Mouse (Mus musculus) forelimb bud, embryonic 11.5 days (tissue): ENCODE measurements around the gene Fam184a.

ENCODE experiments used
- DNase-seq: peaks from one replicate; pipeline ENCODE4 v3.0.0-alpha.2; 2012; ENCODE audit warnings: low read depth, low spot score

Fam184a gene

GRCm38 (mm10) chr10:53750955-53751652 lies at the start of gene Fam184a:
Gene Fam184a (minus strand): TSS chr10:53751123.
- DNase-seq, result peak; percentile 47

GRCm38 (mm10) chr10:53796258-53796581 lies 45.3 kb upstream of the Fam184a start:
- DNase-seq, result no peak

- DNase-seq, result peak; percentile 25
Measured at GRCm38 (mm10) chr10:53795567-53796257, 44.8 kb upstream of the Fam184a start.

DNA sequence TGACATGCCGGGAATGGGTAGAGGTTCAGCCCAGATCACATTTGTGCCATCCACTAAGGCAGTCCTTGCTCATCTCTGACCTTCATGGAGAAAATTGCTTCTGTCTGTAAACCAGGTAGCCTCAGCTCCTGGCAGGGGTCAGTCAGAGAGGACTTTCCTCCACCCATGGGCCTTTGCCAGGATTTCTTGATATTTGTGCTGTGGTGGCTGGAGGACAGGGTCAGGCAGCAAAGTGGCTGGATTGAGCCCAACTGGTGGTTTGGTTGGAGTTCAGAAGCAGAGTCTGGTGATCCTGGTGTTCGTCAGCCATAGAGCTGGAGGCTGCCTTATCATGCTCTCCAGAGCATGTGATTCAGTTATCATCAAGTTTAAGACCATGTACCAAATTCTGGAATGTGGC lies 40.4 kb upstream of the Fam184a start:
- no peak for DNase-seq

DNA sequence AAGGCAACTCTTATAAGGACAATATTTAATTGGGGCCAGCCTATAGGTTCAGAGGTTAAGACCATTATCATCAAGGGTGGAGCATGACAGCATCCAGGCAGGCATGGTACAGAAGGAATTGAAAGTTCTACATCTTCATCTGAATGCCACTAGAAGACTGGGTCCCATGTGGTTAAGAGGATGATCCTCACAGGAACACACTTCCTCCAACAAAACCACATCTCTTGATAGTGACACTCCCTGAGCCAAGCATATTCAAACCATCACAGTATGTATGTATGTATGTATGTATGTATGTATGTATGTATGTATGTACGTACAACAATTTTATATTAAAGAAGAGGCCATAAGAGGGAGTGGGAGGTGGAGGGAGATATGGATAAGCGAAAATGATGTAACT lies 25.7 kb upstream of the Fam184a start:
- DNase-seq, result no peak

- no peak for DNase-seq
Measured at GRCm38 (mm10) chr10:53772708-53773107, 21.8 kb upstream of the Fam184a start.

DNA sequence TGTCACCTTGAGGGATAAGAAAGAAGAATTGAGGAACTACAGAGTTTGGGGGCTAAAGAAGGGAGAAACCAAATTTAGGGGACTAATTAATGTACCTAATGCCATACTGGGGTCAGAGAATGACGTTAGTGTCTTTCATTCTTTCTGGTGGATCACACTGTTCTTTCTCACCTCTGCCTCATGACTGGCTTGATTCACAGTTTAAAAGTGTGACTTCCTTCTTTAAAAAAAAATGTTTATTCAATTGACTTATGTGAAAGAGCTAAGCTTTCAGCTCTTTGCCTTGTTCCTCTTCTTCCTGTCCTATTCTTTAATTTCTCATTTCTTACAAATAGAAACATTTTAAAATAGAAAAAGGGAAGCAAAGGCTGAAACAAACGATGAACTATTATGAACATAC lies 20.6 kb upstream of the Fam184a start:
- no peak for DNase-seq

GRCm38 (mm10) chr10:53768745-53769144 lies 17.8 kb upstream of the Fam184a start:
- no peak for DNase-seq

GRCm38 (mm10) chr10:53765471-53765870 lies 14.5 kb upstream of the Fam184a start:
- DNase-seq, result no peak

- no peak for DNase-seq
Measured at GRCm38 (mm10) chr10:53752723-53753122, 1.8 kb upstream of the Fam184a start.

DNA sequence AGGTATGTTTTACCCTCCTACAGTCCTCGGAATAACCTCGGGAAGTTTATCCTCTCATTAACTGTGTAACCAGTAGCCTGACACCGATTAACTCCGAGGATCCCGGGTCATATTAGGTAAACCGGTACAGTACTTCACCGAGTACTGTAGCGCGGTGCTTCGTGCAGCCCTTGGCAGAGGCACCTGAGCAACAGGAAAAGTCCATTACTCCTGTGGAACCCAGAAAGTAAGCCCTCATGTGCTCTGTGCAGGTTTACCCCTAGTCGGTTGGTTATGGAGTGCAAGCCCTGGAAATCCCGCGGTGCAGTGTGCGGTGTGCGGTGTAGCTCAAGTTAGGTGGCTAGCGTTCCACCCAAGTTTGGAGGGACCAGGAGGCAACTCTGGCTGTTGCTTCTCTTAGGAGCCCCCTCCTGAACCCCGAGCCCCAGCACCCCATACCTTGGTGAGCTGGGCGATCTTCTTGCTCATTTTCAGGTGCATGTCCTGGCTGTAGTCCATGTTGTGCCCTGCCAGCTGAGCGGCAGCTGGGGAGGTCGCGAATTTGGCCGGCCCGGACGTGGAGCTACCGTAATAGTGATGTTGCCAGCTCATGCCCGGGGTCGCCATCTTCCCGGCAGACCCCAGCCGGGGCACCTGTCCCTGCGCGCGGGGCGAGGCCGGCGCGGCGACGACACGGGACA lies 508 bp downstream of the Fam184a start:
- DNase-seq, result peak; percentile 18

- no peak for DNase-seq
Measured at GRCm38 (mm10) chr10:53746039-53746438, 4.9 kb downstream of the Fam184a start.

DNA sequence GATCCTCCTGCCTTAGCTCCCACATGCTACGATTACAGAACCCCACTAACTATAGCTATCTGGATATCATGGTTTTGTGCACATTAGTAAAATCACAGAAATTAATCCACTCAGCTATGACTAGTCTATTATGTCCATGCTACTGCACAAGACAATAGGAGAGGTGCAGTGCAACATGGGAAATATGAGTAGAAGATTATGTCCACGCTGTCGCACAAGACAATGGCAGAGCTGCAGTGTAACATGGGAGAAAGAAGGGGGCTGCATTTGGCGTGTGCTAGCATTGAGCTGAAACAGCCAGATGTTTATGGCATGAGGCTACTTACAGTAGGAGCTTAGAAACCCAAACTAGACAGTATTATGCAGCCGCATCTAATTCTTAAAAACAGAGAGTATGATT lies 8.0 kb downstream of the Fam184a start:
- no peak for DNase-seq

GRCm38 (mm10) chr10:53740014-53740413 lies 10.9 kb downstream of the Fam184a start:
- DNase-seq, result no peak

DNA sequence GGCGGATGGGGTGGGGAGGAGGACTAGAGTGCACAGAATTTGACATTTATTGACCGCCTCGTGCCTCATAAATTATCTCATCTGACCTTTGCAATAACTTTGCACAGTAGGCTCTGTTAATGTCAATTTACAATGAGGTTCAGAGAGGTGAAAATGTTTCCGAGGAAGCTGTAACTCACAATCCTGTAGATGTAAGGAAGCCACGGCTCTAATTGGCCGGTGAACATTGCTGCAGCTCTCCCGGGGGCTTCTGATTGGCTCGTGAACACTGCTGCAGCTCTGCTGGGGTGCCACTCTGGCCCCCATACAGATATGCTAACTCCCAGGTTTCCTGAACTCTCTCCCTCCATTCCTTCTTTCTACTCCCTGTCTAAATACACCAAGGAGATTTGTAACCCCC lies 12.1 kb downstream of the Fam184a start:
- no peak for DNase-seq

- no peak for DNase-seq
Measured at GRCm38 (mm10) chr10:53735201-53735865, 15.6 kb downstream of the Fam184a start.

- DNase-seq, result no peak
Measured at GRCm38 (mm10) chr10:53732324-53732723, 18.6 kb downstream of the Fam184a start.

DNA sequence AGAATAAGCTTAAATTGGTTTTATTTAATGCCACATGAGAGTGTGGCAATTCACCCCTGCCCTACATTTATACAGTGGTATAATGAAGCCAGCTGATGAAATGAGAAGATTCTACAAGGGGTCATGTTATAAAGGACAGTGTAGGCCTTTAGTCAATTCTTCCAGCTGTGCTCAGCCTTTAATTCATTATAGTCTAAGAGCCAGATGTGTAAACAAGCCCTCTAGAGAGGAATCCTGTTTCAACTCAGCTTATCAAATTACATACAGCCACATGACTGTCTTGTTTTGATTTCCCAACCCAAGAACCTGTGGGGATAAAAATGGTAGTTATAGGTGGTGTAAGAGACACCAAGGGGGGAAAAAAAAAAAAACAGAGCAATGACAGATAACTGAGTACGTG lies 22.0 kb downstream of the Fam184a start:
- no peak for DNase-seq

DNA sequence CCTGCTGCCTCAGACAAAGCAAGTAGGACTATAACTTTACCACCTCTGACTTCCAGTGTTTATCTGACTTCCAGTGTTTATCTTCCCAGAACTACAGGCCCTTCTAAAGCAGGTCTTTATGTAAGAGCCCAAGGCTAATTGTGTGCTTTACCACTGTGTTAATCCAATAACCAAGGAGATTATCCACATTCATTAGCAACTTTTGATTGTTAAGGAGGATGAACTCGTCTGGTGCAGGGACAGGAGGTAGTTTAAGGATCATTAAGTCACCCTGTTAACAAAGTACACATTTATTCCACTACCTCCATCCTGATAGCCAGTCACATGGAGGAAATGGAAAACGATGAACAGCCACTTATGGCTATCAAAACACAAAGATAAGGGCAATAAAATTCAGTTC lies 25.6 kb downstream of the Fam184a start:
- no peak for DNase-seq

DNA sequence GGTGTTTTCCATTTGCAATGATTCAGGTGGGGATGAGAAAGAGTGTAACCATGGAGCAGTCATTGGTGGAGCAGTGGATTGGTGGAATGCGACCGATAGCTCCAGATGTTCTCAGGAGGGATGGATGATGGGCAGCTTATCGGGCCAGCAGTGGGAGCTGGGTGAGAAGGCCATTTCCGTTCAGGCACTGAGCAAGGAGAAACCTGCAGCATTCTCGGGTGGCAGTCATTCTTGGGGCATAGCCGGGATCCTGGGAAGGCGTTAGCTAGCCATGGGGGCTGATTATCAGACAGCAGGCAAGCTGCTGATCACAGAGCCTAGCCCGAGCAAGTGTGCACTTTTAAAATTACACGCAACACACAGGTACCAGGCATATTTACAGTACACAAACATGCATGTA lies 46.4 kb downstream of the Fam184a start:
- no peak for DNase-seq

DNA sequence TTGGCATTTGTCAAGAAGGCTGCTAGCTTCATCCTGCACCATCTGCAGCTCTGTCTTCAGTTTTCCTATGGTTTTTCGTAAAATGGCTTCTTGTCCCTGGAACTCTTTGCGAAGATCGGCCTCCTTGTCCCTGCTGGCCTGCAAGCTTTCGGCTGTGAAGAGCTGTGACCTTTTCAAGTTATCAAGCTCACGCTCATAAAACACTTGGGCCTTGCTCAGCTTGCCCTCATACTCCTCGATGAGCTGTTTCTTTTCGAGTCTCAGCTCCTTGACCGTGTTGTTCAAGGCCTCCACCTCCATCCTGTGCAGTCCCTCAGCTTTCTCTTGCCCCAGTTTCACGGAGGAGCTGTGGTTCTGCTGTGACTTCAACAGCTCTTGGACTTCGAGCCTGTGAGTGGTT lies 52.4 kb downstream of the Fam184a start:
- no peak for DNase-seq

- no peak for DNase-seq
Measured at GRCm38 (mm10) chr10:53694757-53695156, 56.2 kb downstream of the Fam184a start.
